Mouse (Mus musculus) kidney, embryonic 16.5 days (tissue): Measurements from ENCODE around the gene Amt. TPM values are rescaled to one million over a fixed set of nuclear protein-coding genes. Genes with fewer than 3 reads are reported as not detected.
A peak's percentile ranks its signal among the peaks of the same experiment; 100 is the strongest.

ENCODE experiments used
- ATAC-seq: fragments of 200-750 bp; cut with Nextera tagmentation; 2 replicates; pipeline ENCODE4 v1.8.0; 2017; ENCODE audit warnings: moderate TSS enrichment; ENCODE audit not compliant: low FRiP score, low TSS enrichment
- H3K27ac ChIP-seq: fragments of 300-500 bp; sonication (generic); 2 replicates; pipeline ENCODE4 v1.5.1; 2014; ENCODE audit warnings: low read length
- H3K27me3 ChIP-seq: fragments of 300-500 bp; sonication (generic); 2 replicates; pipeline ENCODE4 v1.6.1; 2014; ENCODE audit warnings: low read length, control low read depth, mixed read lengths; ENCODE audit not compliant: insufficient read depth
- H3K36me3 ChIP-seq: fragments of 300-500 bp; sonication (generic); 2 replicates; pipeline ENCODE4 v1.6.1; 2014; ENCODE audit warnings: low read length, control low read depth, mixed read lengths; ENCODE audit not compliant: insufficient read depth
- H3K4me1 ChIP-seq: fragments of 300-500 bp; sonication (generic); 2 replicates; pipeline ENCODE4 v1.6.1; 2014; ENCODE audit warnings: low read length, control low read depth, mixed read lengths; ENCODE audit not compliant: insufficient read depth
- H3K4me2 ChIP-seq: fragments of 300-500 bp; sonication (generic); replicated peaks from 2 replicates; pipeline ENCODE4 v1.6.1; 2014; ENCODE audit warnings: low read depth, low read length
- H3K4me3 ChIP-seq: fragments of 300-500 bp; sonication (generic); 2 replicates; pipeline ENCODE4 v1.5.1; 2014; ENCODE audit warnings: mild to moderate bottlenecking, low read length
- H3K9ac ChIP-seq: fragments of 300-500 bp; sonication (generic); replicated peaks from 2 replicates; pipeline ENCODE4 v1.6.1; 2014; ENCODE audit warnings: low read length
- H3K9me3 ChIP-seq: fragments of 300-500 bp; sonication (generic); 2 replicates; pipeline ENCODE4 v1.6.1; 2016; ENCODE audit warnings: low read length, control low read depth
- WGBS: fragments of 180-500 bp; shearing (Covaris S2); extraction: QIAGEN DNeasy Blood & Tissue Kit; methylation state at CpG from one replicate; pipeline ENCODE4 v1.1.7; 2014; 5-methylcytosine and 5-hydroxymethylcytosine counted together
- polyA plus RNA-seq: library from polyadenylated mRNA; unstranded; fragments of >200 nt; fragmentation: Nextera tagmentation; extraction: Ambion mirVana; gene quantifications from 2 replicates; pipeline ENCODE4 v1.2.1, GENCODE M21; 2015

Gene Amt
- polyA plus RNA-seq, 1 experiment from 2014 or later = 40.8 TPM

DNA sequence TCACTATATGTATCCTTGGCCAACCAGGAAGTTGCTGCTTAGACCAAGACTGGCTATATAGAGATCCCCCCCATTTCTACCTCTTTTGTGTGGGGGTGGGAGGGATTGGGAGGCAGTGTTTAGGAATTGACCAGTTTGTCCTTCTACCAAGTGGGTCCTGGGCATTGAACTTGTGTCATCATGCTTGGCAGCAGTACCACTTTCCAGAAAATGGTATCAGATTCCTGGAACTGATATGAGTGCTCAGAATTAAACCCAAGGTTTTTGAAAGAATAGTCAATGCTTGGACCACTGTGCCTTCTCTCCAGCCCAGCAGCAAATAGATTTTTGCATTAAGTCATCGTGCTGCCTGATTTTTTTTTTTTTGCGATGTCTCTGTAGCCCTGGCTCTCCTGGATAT, 29.2 kb downstream of the Amt start:
- H3K4me3 ChIP-seq = no peak overlapping the region
- H3K4me2 ChIP-seq = no peak overlapping the region
- H3K4me1 ChIP-seq = no peaks in the 10 kb centered on the region
- peaks cover 36% of the 10 kb centered on the region for H3K36me3 ChIP-seq
- ATAC-seq = no peak
- H3K9ac ChIP-seq = no peak overlapping the region
- no peak overlapping the region for H3K27ac ChIP-seq
- H3K27me3 ChIP-seq = no peaks in the 10 kb centered on the region
- no peaks in the 10 kb centered on the region for H3K9me3 ChIP-seq
- 98% methylated on average over 2 of the region's 2 CpGs for WGBS

DNA sequence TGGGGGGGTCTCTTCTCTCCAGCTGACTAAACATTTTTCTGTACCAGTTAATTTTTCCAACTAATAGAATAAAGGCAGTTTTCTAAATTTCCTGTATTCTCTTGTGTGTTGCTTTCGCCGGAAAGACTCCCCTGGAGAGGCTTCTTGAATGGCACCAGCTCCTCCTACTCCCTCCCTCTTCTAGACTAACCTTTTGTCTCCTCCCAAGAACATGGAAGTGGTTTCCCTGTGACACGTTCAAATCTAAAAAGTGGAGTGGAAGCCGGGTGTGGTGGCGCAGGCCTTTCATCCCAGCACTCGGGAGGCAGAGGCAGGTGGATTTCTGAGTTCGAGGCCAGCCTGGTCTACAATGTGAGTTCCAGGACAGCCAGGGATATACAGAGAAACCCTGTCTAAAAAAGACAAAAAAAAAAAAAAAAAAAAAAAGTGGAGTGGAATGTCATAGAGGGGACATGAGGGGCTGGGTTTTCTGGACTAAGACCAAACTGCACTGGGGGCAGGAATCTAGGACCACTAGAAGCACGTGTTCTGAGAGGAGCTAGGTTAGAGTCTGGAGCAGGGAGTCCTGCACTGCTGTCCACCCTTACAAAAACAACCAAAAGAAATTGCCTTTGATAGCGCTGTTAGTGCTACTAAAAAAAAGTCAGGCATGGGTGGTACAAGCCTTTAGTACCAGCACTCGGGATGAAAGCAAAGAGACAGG, 41.3 kb downstream of the Amt start:
- peaks cover 35% of the 10 kb centered on the region for H3K4me1 ChIP-seq
- peaks cover 30% of the 10 kb centered on the region for H3K36me3 ChIP-seq
- no peak for ATAC-seq
- H3K9ac ChIP-seq = peak overlapping the region; percentile 90; the same call in 1 of the 2 replicates
- peak overlapping the region; percentile 89 for H3K4me2 ChIP-seq
- WGBS = 65% methylated on average over 10 of the region's 10 CpGs
- peak overlapping the region; percentile 97 for H3K27ac ChIP-seq
- no peaks in the 10 kb centered on the region for H3K9me3 ChIP-seq
- peak overlapping the region; percentile 78; the same call in 1 of the 2 replicates for H3K4me3 ChIP-seq
- H3K27me3 ChIP-seq = no peaks in the 10 kb centered on the region

DNA sequence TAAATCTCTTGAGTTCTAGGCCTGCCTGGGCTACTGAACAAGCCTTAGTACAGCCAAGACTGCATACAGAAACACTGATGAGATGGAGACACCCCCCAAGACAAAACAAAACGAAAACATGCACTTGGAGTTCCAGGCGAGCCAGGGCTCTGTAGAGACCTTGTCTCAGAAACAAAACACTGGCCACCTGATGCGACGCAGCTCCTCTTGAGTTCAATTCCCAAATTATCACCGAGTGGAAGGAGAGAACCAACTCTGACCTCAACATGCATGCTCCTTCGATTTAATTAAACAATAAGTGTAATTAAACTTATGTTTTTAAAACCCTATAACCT, 41.9 kb downstream of the Amt start:
- Histone ChIP-seq H3K27me3 (no peaks in the 10 kb centered on the region), H3K4me1 (peaks cover 35% of the 10 kb centered on the region), H3K9me3 (no peaks in the 10 kb centered on the region), H3K27ac (peak overlapping the region; percentile 97), H3K4me3 (peak overlapping the region; percentile 78), H3K36me3 (peaks cover 26% of the 10 kb centered on the region), H3K4me2 (peak overlapping the region; percentile 89), H3K9ac (peak overlapping the region; percentile 90)
- 22% methylated on average over 6 of the region's 6 CpGs for WGBS
- no peak for ATAC-seq

GRCm38 (mm10) chr9:108338886-108339781, 42.5 kb downstream of the Amt start, which contains the start of gene Gpx1:
Gene Gpx1 (plus strand): TSS chr9:108338903.
- H3K4me3 ChIP-seq = peak within 1 kb of the TSS; percentile 78
- peak within 1 kb of the TSS; percentile 90 for H3K9ac ChIP-seq
- H3K27ac ChIP-seq = peak within 1 kb of the TSS; percentile 97
- peaks cover 35% of the 10 kb centered on the region for H3K4me1 ChIP-seq
- H3K4me2 ChIP-seq = peak within 1 kb of the TSS; percentile 89
- H3K9me3 ChIP-seq = no peaks in the 10 kb centered on the region
- H3K27me3 ChIP-seq = no peaks in the 10 kb centered on the region
- under 1% methylated on average over 49 of the region's 49 CpGs for WGBS
- peak; percentile 97 for ATAC-seq
- peaks cover 20% of the 10 kb centered on the region for H3K36me3 ChIP-seq

GRCm38 (mm10) chr9:108339886-108340257, 43.2 kb downstream of the Amt start:
- Histone ChIP-seq H3K27ac (peak overlapping the region; percentile 97), H3K4me2 (peak overlapping the region; percentile 89), H3K9ac (peak overlapping the region; percentile 90), H3K9me3 (no peaks in the 10 kb centered on the region), H3K27me3 (no peaks in the 10 kb centered on the region), H3K36me3 (peaks cover 13% of the 10 kb centered on the region), H3K4me3 (peak overlapping the region; percentile 78), H3K4me1 (peaks cover 35% of the 10 kb centered on the region)
- ATAC-seq = no peak
- 6% methylated on average over 20 of the region's 20 CpGs for WGBS

DNA sequence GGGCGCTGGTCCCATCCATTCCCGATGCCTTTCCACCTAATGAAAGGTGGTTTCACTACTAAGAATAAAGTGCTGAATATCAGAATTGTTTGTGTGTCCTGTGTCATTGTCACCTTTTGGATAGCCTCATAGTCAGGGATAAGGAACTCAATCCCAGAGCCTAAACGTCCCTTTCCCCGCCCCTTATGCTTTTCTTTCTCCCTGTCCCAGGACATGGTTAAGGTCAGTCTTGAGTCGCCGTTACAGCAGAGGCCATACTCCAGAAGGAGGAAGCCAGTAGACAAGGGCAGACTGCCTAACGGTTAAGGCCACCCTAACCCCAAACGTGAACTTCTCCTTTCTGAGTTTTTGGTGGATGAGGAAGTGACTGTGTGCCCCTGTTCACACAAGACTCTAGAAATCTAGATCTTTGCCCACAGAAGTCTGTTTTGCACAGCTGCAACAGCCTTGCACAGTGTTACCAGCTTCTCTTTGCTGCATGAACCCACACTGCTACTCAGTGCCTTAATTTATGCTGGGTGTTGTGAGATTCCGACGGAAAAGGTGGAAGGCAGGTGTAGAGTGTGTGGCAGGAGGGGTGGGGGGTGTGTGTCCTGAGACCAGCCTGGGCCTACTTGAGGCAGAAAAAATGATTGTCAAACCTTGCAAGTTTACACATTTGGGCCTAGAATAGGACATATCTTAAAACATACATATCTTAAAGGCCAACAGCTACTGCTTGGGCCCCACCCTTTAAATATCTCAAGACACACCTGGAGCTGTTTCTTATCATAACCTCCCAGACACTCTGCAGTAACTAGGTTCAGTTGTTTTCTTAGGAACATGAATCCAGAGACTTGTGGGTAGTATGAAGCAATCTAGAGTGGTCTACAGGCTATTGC, 43.8 kb downstream of the Amt start:
- Histone ChIP-seq H3K27me3 (no peaks in the 10 kb centered on the region), H3K9ac (peak overlapping the region; percentile 90), H3K36me3 (peaks cover 7% of the 10 kb centered on the region; the same call in 1 of the 2 replicates), H3K9me3 (no peaks in the 10 kb centered on the region), H3K4me1 (peaks cover 35% of the 10 kb centered on the region), H3K4me3 (peak overlapping the region; percentile 78), H3K27ac (peak overlapping the region; percentile 97), H3K4me2 (peak overlapping the region; percentile 89)
- ATAC-seq = no peak
- WGBS = 41% methylated on average over 10 of the region's 10 CpGs

DNA sequence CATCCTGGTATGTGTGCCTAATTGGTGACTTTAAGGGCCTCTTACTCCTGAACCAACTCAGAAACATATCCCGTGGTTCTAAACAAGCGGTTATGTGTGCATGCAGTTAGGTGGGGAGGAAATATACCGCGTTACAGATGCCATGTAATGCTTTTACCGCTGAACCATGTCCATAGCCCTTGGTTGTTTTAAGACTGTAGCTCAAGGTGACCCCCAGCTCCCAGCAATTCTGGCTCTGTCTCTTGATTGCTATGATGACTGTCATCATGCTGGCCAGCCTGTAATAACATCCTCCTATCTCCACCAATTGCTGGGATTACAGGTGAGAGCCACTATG, 44.5 kb downstream of the Amt start:
- Histone ChIP-seq H3K4me2 (no peak overlapping the region), H3K27ac (no peak overlapping the region; the same call in 1 of the 2 replicates), H3K9ac (no peak overlapping the region), H3K27me3 (no peaks in the 10 kb centered on the region), H3K9me3 (no peaks in the 10 kb centered on the region), H3K36me3 (0 out of 2 replicates have a peak, but pooled peaks cover 2% of the 10 kb centered on the region), H3K4me1 (peaks cover 38% of the 10 kb centered on the region), H3K4me3 (peak overlapping the region; percentile 78; the same call in 1 of the 2 replicates)
- ATAC-seq = no peak
- WGBS = 77% methylated on average over 5 of the region's 5 CpGs

- Histone ChIP-seq H3K4me3 (no peak overlapping the region), H3K27ac (peak overlapping the region; percentile 84), H3K4me2 (no peak overlapping the region), H3K9ac (no peak overlapping the region), H3K4me1 (peaks cover 43% of the 10 kb centered on the region), H3K27me3 (no peaks in the 10 kb centered on the region), H3K9me3 (no peaks in the 10 kb centered on the region), H3K36me3 (0 out of 2 replicates have a peak, but pooled peaks cover 2% of the 10 kb centered on the region)
- no peak for ATAC-seq
These were observed 45.1 kb downstream of the Amt start for GRCm38 (mm10) chr9:108341801-108342200.

DNA sequence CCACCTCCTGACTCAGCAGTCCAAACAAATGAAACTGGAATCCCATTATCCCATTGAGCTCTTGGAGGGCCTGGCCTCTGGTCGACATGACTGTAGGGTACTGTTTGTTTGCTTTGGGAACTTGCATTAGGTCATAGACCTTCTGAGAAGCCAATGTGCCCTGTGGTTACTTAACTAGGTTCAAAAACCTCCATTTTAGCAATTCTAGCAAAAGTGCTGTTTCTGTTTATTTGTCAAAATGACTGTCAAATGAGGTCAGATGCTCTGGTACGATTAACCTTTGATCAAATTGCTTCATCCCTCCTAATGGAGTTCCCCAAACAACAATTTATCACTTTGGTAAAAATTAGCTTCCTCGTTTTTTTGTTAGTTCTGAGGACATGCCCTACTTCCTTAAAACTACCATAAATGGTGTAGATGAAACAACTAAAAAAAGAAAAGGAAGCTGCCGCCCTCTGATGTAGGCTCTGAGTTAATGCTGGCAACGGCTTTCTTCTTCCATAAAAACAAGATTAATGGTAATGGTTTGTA, 45.7 kb downstream of the Amt start:
- H3K36me3 ChIP-seq = 0 out of 2 replicates have a peak, but pooled peaks cover 2% of the 10 kb centered on the region
- ATAC-seq = no peak

More for the DNA sequence above, 45.7 kb downstream of the Amt start:
- H3K4me3 ChIP-seq = no peak overlapping the region
- no peaks in the 10 kb centered on the region for H3K27me3 ChIP-seq
- no peaks in the 10 kb centered on the region for H3K9me3 ChIP-seq
- H3K9ac ChIP-seq = no peak overlapping the region
- peak overlapping the region; percentile 84 for H3K27ac ChIP-seq
- 31% methylated on average over 5 of the region's 5 CpGs for WGBS
- H3K4me2 ChIP-seq = no peak overlapping the region
- peaks cover 45% of the 10 kb centered on the region for H3K4me1 ChIP-seq
